Mouse (Mus musculus) midbrain, embryonic 15.5 days (tissue): Measurements from ENCODE around the gene Opalin. TPM values are rescaled to one million over a fixed set of nuclear protein-coding genes. Genes with fewer than 3 reads are reported as not detected.

Source experiments
- polyA plus RNA-seq: library from polyadenylated mRNA; unstranded; fragments of >200 nt; fragmentation: Nextera tagmentation; extraction: Ambion mirVana; gene quantifications from 2 replicates; pipeline ENCODE4 v1.2.1, GENCODE M21; 2015

Gene Opalin
- polyA plus RNA-seq, 1 experiment from 2014 or later = not detected

Other genes with a start within 250 kb of the Opalin start
- 20.8 and 21.2 TPM in 2 replicates for gene Ccnj, start 245.8 kb downstream of the Opalin start, polyA plus RNA-seq
- gene Zfp518a, start 182.4 kb downstream of the Opalin start, polyA plus RNA-seq = 4.6 and 5.3 TPM in 2 replicates
- gene Blnk, start 82.6 kb downstream of the Opalin start, polyA plus RNA-seq = 0.56 and 0.61 TPM in 2 replicates
- 0.33 and 0.41 TPM in 2 replicates for gene Dntt, start 47.8 kb downstream of the Opalin start, polyA plus RNA-seq
- 1.3 and 1.6 TPM in 2 replicates for gene Tll2, start 129.7 kb upstream of the Opalin start, polyA plus RNA-seq
- 85.4 and 87.8 TPM in 2 replicates for gene Tm9sf3, start 186.9 kb upstream of the Opalin start, polyA plus RNA-seq